Mouse (Mus musculus): ENCODE data around the gene Rtkn2.

Rtkn2 gene

GRCm38 (mm10) chr10:67996171-67996570 lies 16.8 kb downstream of the Rtkn2 start:
- DNase-seq (ENCODE audit: low read depth, low spot score) = no peak

GRCm38 (mm10) chr10:67998116-67998635 lies 18.8 kb downstream of the Rtkn2 start:
- no peak for DNase-seq (ENCODE audit: low read depth, low spot score)

- no peak for DNase-seq (ENCODE audit: low read depth, low spot score)
These were observed 19.8 kb downstream of the Rtkn2 start for GRCm38 (mm10) chr10:67999170-67999569.

GRCm38 (mm10) chr10:68001456-68001855 lies 22.1 kb downstream of the Rtkn2 start:
- DNase-seq (ENCODE audit: low read depth, low spot score) = no peak

- no peak for DNase-seq (ENCODE audit: low read depth, low spot score)
These were observed 24.5 kb downstream of the Rtkn2 start for GRCm38 (mm10) chr10:68003651-68004422.

GRCm38 (mm10) chr10:68005404-68005803 lies 26.0 kb downstream of the Rtkn2 start:
- no peak for DNase-seq (ENCODE audit: low read depth, low spot score)

GRCm38 (mm10) chr10:68006491-68006890 lies 27.1 kb downstream of the Rtkn2 start:
- DNase-seq (ENCODE audit: low read depth, low spot score) = no peak

- DNase-seq (ENCODE audit: low read depth, low spot score) = no peak
These were observed 27.7 kb downstream of the Rtkn2 start for GRCm38 (mm10) chr10:68007103-68007502.

GRCm38 (mm10) chr10:68008198-68008955 lies 29.0 kb downstream of the Rtkn2 start:
- no peak for DNase-seq (ENCODE audit: low read depth, low spot score)

GRCm38 (mm10) chr10:68009301-68009700 lies 29.9 kb downstream of the Rtkn2 start:
- DNase-seq (ENCODE audit: low read depth, low spot score) = no peak

- no peak for DNase-seq (ENCODE audit: low read depth, low spot score)
These were observed 30.5 kb downstream of the Rtkn2 start for GRCm38 (mm10) chr10:68009867-68010266.

GRCm38 (mm10) chr10:68013137-68013536 lies 33.8 kb downstream of the Rtkn2 start:
- DNase-seq (ENCODE audit: low read depth, low spot score) = no peak

- no peak for DNase-seq (ENCODE audit: low read depth, low spot score)
These were observed 41.4 kb downstream of the Rtkn2 start for GRCm38 (mm10) chr10:68020755-68021154.

GRCm38 (mm10) chr10:68025660-68026059 lies 46.3 kb downstream of the Rtkn2 start:
- no peak for DNase-seq (ENCODE audit: low read depth, low spot score)

- DNase-seq (ENCODE audit: low read depth, low spot score) = no peak
These were observed 49.1 kb downstream of the Rtkn2 start for GRCm38 (mm10) chr10:68028327-68029080.

GRCm38 (mm10) chr10:68029081-68029626 lies 49.8 kb downstream of the Rtkn2 start:
- DNase-seq (ENCODE audit: low read depth, low spot score) = no peak

GRCm38 (mm10) chr10:68030027-68030426 lies 50.7 kb downstream of the Rtkn2 start:
- no peak for DNase-seq (ENCODE audit: low read depth, low spot score)

GRCm38 (mm10) chr10:68035707-68036367 lies 56.5 kb downstream of the Rtkn2 start:
- no peak for DNase-seq (ENCODE audit: low read depth, low spot score)

- DNase-seq (ENCODE audit: low read depth, low spot score) = no peak
These were observed 57.1 kb downstream of the Rtkn2 start for GRCm38 (mm10) chr10:68036368-68036980.

- DNase-seq (ENCODE audit: low read depth, low spot score) = no peak
These were observed 59.7 kb downstream of the Rtkn2 start for GRCm38 (mm10) chr10:68038997-68039624.
